Mouse (Mus musculus): ENCODE measurements at regions not wholly inside any gene's neighbourhood (a gene's known extent, or its start where the extent isn't known, plus 50 kb on each side); places are given as distances from the start of the nearest gene placed in this dataset.

- WGBS = 81% methylated on average over 6 of the region's 6 CpGs
- Histone ChIP-seq H3K4me3 (no peak overlapping the region), H3K36me3 (no peaks in the 10 kb centered on the region), H3K9me3 (replicated peaks) (no peaks in the 10 kb centered on the region), H3K4me1 (no peaks in the 10 kb centered on the region), H3K27ac (no peak overlapping the region), H3K27me3 (ENCODE audit: low read depth, poor library complexity, severe bottlenecking) (no peaks in the 10 kb centered on the region)
- DNase-seq (ENCODE audit: low spot score) = no peak
These were observed 1789.0 kb upstream of the Gm7489 start for GRCm38 (mm10) chr15:52095629-52096190.

GRCm38 (mm10) chr15:52108761-52109160, 1775.9 kb upstream of the Gm7489 start:
- no peaks in the 10 kb centered on the region for H3K27me3 ChIP-seq (ENCODE audit: low read depth, poor library complexity, severe bottlenecking)
- no peaks in the 10 kb centered on the region for H3K36me3 ChIP-seq
- H3K4me1 ChIP-seq = no peaks in the 10 kb centered on the region
- no peak overlapping the region for H3K4me3 ChIP-seq
- no peak for DNase-seq (ENCODE audit: low spot score)
- 92% methylated on average over 2 of the region's 2 CpGs for WGBS
- H3K27ac ChIP-seq = no peak overlapping the region
- no peaks in the 10 kb centered on the region for H3K9me3 ChIP-seq (replicated peaks)

- Histone ChIP-seq H3K27ac (no peak overlapping the region), H3K27me3 (ENCODE audit: low read depth, poor library complexity, severe bottlenecking) (no peaks in the 10 kb centered on the region), H3K4me3 (no peak overlapping the region), H3K4me1 (no peaks in the 10 kb centered on the region), H3K36me3 (no peaks in the 10 kb centered on the region), H3K9me3 (replicated peaks) (no peaks in the 10 kb centered on the region)
- 91% methylated on average over 2 of the region's 2 CpGs for WGBS
- DNase-seq (ENCODE audit: low spot score) = no peak
These were observed 1770.2 kb upstream of the Gm7489 start for GRCm38 (mm10) chr15:52114368-52115036.

- Histone ChIP-seq H3K27me3 (ENCODE audit: low read depth, poor library complexity, severe bottlenecking) (no peaks in the 10 kb centered on the region), H3K4me1 (no peaks in the 10 kb centered on the region), H3K4me3 (no peak overlapping the region), H3K36me3 (no peaks in the 10 kb centered on the region), H3K9me3 (replicated peaks) (no peaks in the 10 kb centered on the region), H3K27ac (no peak overlapping the region)
- no peak for DNase-seq (ENCODE audit: low spot score)
- WGBS = 88% methylated on average over 3 of the region's 3 CpGs
These were observed 1748.0 kb upstream of the Gm7489 start for GRCm38 (mm10) chr15:52136693-52137092.

GRCm38 (mm10) chr15:52153421-52153820, 1731.3 kb upstream of the Gm7489 start:
- no peak overlapping the region for H3K27ac ChIP-seq
- H3K4me1 ChIP-seq = no peaks in the 10 kb centered on the region
- H3K27me3 ChIP-seq (ENCODE audit: low read depth, poor library complexity, severe bottlenecking) = no peaks in the 10 kb centered on the region
- WGBS = 21% methylated on average over 5 of the region's 5 CpGs
- no peaks in the 10 kb centered on the region for H3K9me3 ChIP-seq (replicated peaks)
- no peak overlapping the region for H3K4me3 ChIP-seq
- DNase-seq (ENCODE audit: low spot score) = peak; percentile 51
- H3K36me3 ChIP-seq = no peaks in the 10 kb centered on the region

- WGBS = 76% methylated on average over 1 of the region's 1 CpGs
- H3K9me3 ChIP-seq (replicated peaks) = no peaks in the 10 kb centered on the region
- no peak overlapping the region for H3K27ac ChIP-seq
- peaks cover 7% of the 10 kb centered on the region; the same call in 1 of the 2 replicates for H3K4me1 ChIP-seq
- no peaks in the 10 kb centered on the region for H3K36me3 ChIP-seq
- H3K27me3 ChIP-seq (ENCODE audit: low read depth, poor library complexity, severe bottlenecking) = no peaks in the 10 kb centered on the region
- no peak for DNase-seq (ENCODE audit: low spot score)
- H3K4me3 ChIP-seq = no peak overlapping the region
These were observed 1728.9 kb upstream of the Gm7489 start for GRCm38 (mm10) chr15:52155784-52156183.

GRCm38 (mm10) chr15:52156779-52157178, 1727.9 kb upstream of the Gm7489 start:
- 79% methylated on average over 4 of the region's 4 CpGs for WGBS
- Histone ChIP-seq H3K27me3 (ENCODE audit: low read depth, poor library complexity, severe bottlenecking) (no peaks in the 10 kb centered on the region), H3K4me1 (peaks cover 16% of the 10 kb centered on the region), H3K36me3 (no peaks in the 10 kb centered on the region), H3K4me3 (no peak overlapping the region), H3K9me3 (replicated peaks) (no peaks in the 10 kb centered on the region), H3K27ac (no peak overlapping the region)
- no peak for DNase-seq (ENCODE audit: low spot score)

GRCm38 (mm10) chr15:52160181-52161088, 1724.3 kb upstream of the Gm7489 start:
- 0 out of 2 replicates have a peak overlapping the region, but pooled peaks have one; percentile 21 for H3K27ac ChIP-seq
- no peaks in the 10 kb centered on the region for H3K9me3 ChIP-seq (replicated peaks)
- DNase-seq (ENCODE audit: low spot score) = peak; percentile 86
- no peaks in the 10 kb centered on the region for H3K36me3 ChIP-seq
- no peaks in the 10 kb centered on the region for H3K27me3 ChIP-seq (ENCODE audit: low read depth, poor library complexity, severe bottlenecking)
- WGBS = 27% methylated on average over 18 of the region's 18 CpGs
- no peak overlapping the region for H3K4me3 ChIP-seq
- H3K4me1 ChIP-seq = peaks cover 19% of the 10 kb centered on the region

GRCm38 (mm10) chr15:52161089-52161442, 1723.6 kb upstream of the Gm7489 start:
- 0 out of 2 replicates have a peak overlapping the region, but pooled peaks have one; percentile 21 for H3K27ac ChIP-seq
- H3K27me3 ChIP-seq (ENCODE audit: low read depth, poor library complexity, severe bottlenecking) = no peaks in the 10 kb centered on the region
- no peaks in the 10 kb centered on the region for H3K9me3 ChIP-seq (replicated peaks)
- H3K4me3 ChIP-seq = no peak overlapping the region
- no peaks in the 10 kb centered on the region for H3K36me3 ChIP-seq
- WGBS = 14% methylated on average over 3 of the region's 3 CpGs
- no peak for DNase-seq (ENCODE audit: low spot score)
- H3K4me1 ChIP-seq = peaks cover 19% of the 10 kb centered on the region

- H3K36me3 ChIP-seq = no peaks in the 10 kb centered on the region
- peak; percentile 42 for DNase-seq (ENCODE audit: low spot score)
- no peaks in the 10 kb centered on the region for H3K27me3 ChIP-seq (ENCODE audit: low read depth, poor library complexity, severe bottlenecking)
- H3K4me3 ChIP-seq = peak overlapping the region; percentile 23; the same call in 1 of the 2 replicates
- peak overlapping the region; percentile 66 for H3K27ac ChIP-seq
- no peaks in the 10 kb centered on the region for H3K9me3 ChIP-seq (replicated peaks)
- WGBS = 19% methylated on average over 19 of the region's 19 CpGs
- peaks cover 19% of the 10 kb centered on the region for H3K4me1 ChIP-seq
These were observed 1723.0 kb upstream of the Gm7489 start for GRCm38 (mm10) chr15:52161568-52162316.

GRCm38 (mm10) chr15:52166144-52166543, 1718.6 kb upstream of the Gm7489 start:
- 87% methylated on average over 4 of the region's 4 CpGs for WGBS

GRCm38 (mm10) chr15:52166595-52167443, 1717.9 kb upstream of the Gm7489 start:
- H3K27me3 ChIP-seq (ENCODE audit: low read depth, poor library complexity, severe bottlenecking) = no peaks in the 10 kb centered on the region
- no peak overlapping the region for H3K27ac ChIP-seq
- peaks cover 2% of the 10 kb centered on the region; the same call in 1 of the 2 replicates for H3K4me1 ChIP-seq
- H3K36me3 ChIP-seq = no peaks in the 10 kb centered on the region
- no peaks in the 10 kb centered on the region for H3K9me3 ChIP-seq (replicated peaks)
- no peak for DNase-seq (ENCODE audit: low spot score)
- 74% methylated on average over 10 of the region's 10 CpGs for WGBS
- no peak overlapping the region for H3K4me3 ChIP-seq

More at GRCm38 (mm10) chr15:52166144-52166543, 1718.6 kb upstream of the Gm7489 start:
- Histone ChIP-seq H3K27me3 (ENCODE audit: low read depth, poor library complexity, severe bottlenecking) (no peaks in the 10 kb centered on the region), H3K4me3 (no peak overlapping the region), H3K4me1 (peaks cover 9% of the 10 kb centered on the region), H3K36me3 (no peaks in the 10 kb centered on the region), H3K9me3 (replicated peaks) (no peaks in the 10 kb centered on the region), H3K27ac (no peak overlapping the region)
- DNase-seq (ENCODE audit: low spot score) = no peak
